29 mouse cellular contexts compared by ENCODE assay signal in the genomic region with DNA sequence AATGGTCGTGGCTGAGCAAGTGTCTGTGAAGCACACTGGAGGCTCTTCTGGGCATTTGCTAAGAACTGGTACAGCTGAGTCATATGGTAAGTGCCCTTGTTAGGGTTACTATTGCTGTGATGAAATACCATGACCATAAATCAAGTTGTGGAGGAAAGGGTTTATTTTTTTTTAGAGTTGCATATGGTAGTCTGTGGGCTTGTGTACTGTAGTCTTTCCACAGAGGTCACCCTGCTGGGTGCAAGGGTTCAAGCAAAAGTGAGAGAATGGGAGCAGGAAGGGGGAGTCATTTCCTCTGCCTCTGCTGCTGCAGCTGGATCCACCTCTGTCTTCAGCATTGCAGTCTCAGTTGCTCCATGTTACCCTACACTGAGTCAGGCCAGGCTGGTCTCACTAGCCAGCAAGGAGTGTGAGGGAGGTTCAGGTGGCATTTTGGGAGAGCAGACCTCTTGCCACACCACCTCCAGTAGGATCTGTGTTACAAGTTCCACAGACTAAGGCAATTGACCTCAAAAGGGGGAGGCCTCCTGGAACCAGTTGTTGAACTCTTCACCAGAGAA. TPM values are rescaled to one million over a fixed set of nuclear protein-coding genes. Genes with fewer than 3 reads are reported as not detected.
"Had no signal": no experiment of that assay in that cellular context is flagged by ENCODE, and none has a peak within 500 bp of the region (broad histone marks: within the 10 kb centered on the region; RNA-seq: fewer than 3 reads in every experiment).

No protein-coding gene starts in this region.

- DNase-seq: kidney, adult 9 months; kidney, postnatal 14 days; kidney, postnatal 4 days; left cerebral cortex, postnatal 4 days; liver, postnatal 0 days; lung, embryonic 14.5 days; lung, postnatal 10 days; lung, postnatal 4 days; midbrain, embryonic 14.5 days; right cerebral cortex, adult 18-20 months; right cerebral cortex, postnatal 14 days; spleen, adult 18-20 months; thymus, postnatal 36 days had no signal

RNA-seq across cellular contexts. Expression of a gene that starts 19.2 kb away (rescaled TPM):
- total RNA-seq: megakaryocyte-erythroid progenitor cell, adult 5-6 weeks had no signal

RNA-seq across cellular contexts. Expression of a gene that starts 51.4 kb away (rescaled TPM):
- total RNA-seq: layer of hippocampus, adult 18-20 months; layer of hippocampus, postnatal 14 days; left cerebral cortex, adult 8-10 months; left cerebral cortex, postnatal 14 days; left cerebral cortex, postnatal 4 days; megakaryocyte progenitor cell, adult 5-6 weeks; megakaryocyte-erythroid progenitor cell, adult 5-6 weeks had no signal
- polyA plus RNA-seq: kidney, embryonic 16.5 days; limb, embryonic 12.5 days; limb, embryonic 15.5 days; liver, embryonic 11.5 days; liver, embryonic 14.5 days; liver, postnatal 0 days; lung, embryonic 14.5 days; midbrain, embryonic 11.5 days; midbrain, embryonic 14.5 days; neural tube, embryonic 12.5 days; neural tube, embryonic 15.5 days; thymus, postnatal 0 days; urinary bladder, adult 2 months had no signal
